Mouse (Mus musculus) lung, postnatal 10 days (tissue): ENCODE data around the gene Lamb3.
"Not testable (repeated sequence)": the region's sequence is repeated elsewhere in the genome, so short reads cannot be mapped to it uniquely, and the experiment has no call there.

Source experiments
- DNase-seq: peaks from one replicate; pipeline ENCODE4 v3.0.0; 2021

Gene Lamb3

DNA sequence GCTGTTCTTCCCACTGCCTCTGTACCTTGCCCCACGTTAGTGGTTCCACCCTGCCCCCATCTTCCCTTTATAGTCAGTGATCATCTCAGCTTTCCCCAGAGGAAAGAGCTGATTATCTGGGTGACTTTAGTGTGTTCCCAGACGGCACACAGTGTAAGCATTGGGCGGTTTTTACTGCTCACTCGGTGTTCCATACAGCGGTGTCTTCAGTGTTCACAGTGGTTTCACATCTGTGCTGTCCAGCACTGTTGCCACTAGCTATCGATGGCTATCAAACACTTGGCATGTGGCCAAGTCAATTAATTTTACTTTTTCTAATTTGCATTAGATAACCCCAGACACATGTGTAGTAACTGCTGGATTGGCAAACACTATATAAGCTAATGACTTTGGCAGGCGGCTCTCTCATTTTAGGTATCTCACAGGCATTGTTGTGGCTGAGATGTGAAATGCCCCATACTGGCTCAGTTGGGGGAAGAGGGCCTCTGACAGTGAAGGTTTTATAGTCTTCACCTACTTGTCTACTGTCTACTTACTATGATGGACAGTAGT lies 76.8 kb downstream of the Lamb3 start:
- no peak for DNase-seq

GRCm38 (mm10) chr1:193285766-193286325 lies 78.3 kb downstream of the Lamb3 start:
- not testable (repeated sequence) for DNase-seq

DNA sequence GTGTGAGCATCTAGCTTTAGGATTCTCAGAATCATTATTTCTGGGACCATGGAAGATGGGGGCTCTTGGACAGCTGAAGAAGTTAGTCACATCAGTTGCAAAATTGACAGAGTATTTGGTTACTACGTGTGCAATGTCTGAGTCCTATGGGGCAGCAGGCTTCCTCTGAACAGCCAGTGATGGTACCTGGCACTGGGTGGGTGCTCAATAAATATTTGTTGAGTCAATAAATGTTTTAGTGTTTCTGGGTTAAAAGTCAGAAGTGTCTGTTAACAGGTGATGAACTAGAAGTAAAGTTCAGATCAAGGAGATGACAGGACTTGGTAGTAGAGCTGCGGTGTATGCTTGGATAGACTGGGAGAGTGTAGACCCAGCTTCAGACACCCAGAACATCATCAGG lies 80.1 kb downstream of the Lamb3 start:
- no peak for DNase-seq

DNA sequence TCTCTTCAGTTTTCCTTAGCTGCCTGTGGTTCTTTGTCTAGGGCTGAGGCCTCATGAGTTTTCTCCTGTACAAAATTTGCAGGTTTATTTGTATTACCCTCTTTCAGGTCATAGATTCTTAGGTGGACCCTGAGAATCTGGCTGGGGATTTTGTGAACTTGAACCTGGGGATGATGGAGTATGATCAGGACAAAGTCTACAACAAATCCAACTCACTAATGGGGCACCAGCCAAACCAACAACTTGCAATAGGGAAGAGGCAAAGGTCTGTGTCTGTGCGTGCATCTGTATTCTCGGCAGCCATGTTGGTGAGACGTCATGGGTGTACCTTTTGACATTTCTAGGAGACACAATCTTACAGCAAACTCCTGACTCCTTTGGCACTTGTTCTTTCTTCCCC lies 81.6 kb downstream of the Lamb3 start:
- DNase-seq = no peak

GRCm38 (mm10) chr1:193289914-193290313 lies 82.4 kb downstream of the Lamb3 start:
- no peak for DNase-seq

GRCm38 (mm10) chr1:193290686-193291085 lies 83.2 kb downstream of the Lamb3 start:
- DNase-seq = no peak

DNA sequence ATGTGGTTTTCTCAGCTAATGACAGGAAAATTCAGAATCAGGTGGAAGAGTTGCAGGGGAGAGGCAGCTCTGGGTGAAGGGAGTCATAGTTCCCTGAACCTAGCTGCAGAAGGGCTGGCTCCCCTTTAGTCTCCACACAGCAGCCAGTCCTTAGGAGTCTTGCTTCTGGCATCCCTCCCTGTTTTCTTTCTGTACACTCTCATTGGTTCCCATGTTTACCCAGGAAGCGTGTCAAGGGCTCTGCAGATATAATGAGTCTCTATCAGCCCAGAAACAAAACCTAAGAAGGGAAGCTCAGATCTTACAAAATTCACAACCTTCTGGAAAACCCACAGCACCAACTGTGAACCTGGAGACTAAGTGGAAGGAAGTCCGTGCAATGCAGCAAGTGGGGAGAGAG lies 85.5 kb downstream of the Lamb3 start:
- no peak for DNase-seq

DNA sequence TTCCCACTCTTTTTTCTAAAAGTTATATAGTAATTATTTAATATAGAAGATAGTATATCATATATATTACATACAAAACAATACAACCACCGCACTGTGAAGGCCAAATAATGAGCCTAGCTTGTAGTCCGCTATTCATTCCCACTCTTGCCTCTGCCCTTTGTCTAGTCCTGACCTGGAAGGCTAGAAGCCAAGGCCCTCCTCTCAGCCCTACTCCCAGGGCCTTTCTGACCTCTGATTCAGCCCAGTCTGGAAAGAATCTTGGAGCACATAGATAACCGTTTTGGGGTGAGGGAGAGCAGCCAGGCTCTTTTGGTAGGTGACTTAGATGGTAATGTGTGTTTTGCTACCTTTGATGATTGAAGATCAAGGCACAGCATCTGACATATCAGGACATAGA lies 86.4 kb downstream of the Lamb3 start:
- no peak for DNase-seq

- DNase-seq = no peak
Measured at GRCm38 (mm10) chr1:193295920-193296319, 88.4 kb downstream of the Lamb3 start.

DNA sequence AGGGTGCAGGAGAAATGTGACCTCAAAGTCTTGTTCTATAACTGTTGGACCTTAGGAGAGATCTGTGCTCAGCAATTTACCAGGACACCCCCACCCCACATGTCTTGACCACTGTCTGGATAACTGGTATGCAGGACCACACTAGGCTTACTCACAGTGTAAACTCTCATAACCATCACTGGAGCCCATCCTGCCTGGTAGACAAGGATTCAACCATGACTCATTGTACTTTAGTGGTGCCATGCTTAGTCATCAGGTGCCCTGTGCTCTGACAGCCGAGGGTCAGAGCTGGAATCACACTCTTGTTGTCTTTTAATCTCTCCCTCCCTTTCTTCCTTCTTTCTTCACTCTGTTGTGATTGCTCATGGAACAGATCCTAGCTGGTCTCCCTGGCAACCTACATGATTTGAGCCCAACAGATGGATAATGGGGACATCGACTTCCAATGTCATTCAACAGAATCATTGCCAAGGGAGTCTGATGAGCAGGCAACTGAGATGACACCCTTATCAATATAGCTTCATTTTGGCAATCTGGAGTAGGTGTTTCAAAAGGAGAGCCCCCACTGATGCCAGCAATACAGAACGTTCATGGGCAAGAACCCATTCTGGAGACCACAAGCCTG lies 90.8 kb downstream of the Lamb3 start:
- DNase-seq = no peak

DNA sequence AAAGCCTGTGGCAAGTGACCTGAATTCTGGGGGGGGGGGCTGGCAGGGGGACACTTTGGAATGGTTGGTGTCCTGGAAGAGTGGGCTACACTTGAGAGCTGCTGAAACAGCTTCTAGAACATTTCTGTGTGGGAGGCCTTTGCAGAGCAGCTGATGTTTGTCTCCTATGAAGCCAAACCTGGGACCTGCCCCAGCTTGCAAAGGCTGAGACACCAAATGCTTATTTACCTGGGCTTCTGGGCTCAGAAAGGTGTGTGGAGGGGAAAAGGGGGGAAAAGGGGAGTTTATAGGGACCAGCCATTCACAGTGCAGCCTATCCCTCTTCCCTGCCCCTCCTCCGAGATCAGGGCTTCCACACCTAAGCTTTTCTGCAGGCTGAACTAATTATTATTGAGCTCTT lies 92.5 kb downstream of the Lamb3 start:
- DNase-seq = no peak

- DNase-seq = peak; percentile 71
Measured at GRCm38 (mm10) chr1:193301216-193302092, 94.0 kb downstream of the Lamb3 start.

- no peak for DNase-seq
Measured at GRCm38 (mm10) chr1:193302093-193302405, 94.5 kb downstream of the Lamb3 start.

- DNase-seq = no peak
Measured at GRCm38 (mm10) chr1:193303096-193303495, 95.6 kb downstream of the Lamb3 start.

GRCm38 (mm10) chr1:193305386-193305785 lies 97.9 kb downstream of the Lamb3 start:
- no peak for DNase-seq

DNA sequence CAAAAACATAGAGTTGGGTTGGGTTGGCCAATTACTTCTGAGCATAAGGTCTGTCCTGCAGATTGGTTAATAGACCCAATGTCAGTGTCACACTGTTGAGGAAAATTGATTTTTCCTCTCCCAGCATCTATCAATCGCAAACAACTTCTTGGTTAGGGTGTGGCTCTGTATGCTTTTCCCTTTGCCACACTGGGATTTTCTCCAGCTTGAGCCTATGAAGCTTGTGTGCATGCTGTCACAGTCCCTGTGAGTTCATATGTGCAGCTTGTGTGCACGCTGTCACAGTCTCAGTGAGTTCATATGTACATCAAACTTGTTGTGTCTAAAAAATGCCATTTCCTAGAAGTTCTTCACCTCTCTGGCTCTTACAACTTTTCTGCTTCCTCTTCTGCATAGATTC lies 99.3 kb downstream of the Lamb3 start:
- DNase-seq = no peak

DNA sequence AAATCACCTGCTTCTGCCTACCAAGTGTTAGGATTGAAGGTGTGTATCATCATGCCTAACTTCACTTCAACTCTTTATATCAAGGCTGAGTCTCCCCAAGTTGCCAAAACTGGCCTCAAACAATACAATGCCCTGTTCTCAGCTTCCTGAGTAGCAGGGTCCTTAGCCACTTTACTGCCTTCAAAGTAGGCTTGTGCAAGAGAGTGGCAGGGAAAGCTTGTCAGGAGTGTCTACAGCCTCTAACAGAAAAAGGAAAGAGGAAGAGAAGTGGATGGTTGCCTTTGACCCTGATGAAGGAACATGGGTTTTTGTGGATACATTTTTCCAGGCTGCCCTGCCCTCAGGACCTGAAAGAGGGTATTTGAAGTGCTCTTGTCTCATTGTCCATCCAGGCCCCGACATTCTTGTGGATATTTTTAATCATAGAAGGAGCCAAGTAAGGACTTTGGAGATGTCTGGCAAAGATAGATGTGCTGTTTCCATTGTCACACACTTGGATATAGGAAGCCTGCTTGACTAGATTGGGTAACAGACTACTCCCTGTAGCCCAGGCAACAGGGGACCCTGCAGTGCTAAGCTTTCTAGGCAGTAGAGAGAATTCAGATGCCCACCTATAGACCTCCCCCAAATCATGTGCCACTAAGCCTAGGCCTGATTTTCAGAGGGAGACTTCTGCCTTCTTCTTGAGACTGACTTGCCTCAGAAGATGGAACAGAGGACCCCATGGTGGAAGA lies 102.5 kb downstream of the Lamb3 start:
- DNase-seq = no peak

- peak; percentile 45 for DNase-seq
Measured at GRCm38 (mm10) chr1:193310519-193311085, 103.1 kb downstream of the Lamb3 start.

DNA sequence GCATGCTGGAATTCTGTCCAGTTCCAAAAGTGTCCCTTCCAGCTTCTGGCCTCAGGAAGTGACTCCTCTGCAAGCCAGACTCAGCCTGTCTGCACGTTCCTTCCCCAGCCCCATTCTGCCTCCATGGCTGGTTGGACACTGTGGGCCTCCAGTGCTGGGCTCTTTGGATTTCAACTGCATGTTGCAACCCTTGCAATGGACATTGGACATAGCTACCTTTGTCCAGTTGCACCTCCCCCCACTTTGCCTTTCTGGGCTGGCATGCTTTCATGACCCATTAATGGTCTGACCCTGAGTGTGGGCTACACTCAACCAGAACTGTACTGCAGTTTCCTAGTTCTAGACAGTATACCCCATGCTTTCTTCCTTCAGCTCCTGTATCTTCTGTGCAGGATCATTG lies 104.1 kb downstream of the Lamb3 start:
- no peak for DNase-seq

DNA sequence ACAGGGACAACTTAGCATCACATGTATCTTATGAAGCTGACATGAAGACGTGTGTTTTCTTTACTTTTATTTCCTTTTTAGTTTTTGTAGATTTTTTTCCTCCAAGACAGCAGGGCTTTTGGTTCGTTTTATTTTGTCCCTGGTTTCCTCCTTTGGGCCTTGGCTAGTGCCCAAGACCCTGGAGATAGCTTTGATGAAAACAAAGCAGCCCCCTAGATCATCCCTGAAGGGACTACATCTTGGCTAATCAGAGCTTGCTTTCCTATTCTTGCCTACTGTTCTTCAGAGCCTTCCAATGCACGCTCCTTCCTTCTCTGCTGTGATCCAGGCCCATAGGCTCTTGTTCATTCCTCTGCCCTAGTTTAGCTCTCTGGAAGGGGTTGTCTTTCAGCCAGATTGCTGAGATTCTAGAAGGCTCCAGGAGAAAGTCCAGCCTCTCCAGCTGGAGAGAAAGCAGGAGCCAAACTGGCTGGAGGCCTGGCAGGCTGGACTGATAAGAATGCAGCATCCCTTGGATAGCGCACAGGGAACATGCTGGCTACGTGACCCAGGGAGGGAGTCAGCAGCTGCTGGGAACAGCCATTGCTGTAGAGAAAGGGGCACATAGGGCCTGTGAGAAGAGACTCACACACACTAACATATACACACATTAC lies 108.3 kb downstream of the Lamb3 start:
- peak; percentile 90 for DNase-seq

- no peak for DNase-seq
Measured at GRCm38 (mm10) chr1:193316358-193316750, 108.9 kb downstream of the Lamb3 start.

DNA sequence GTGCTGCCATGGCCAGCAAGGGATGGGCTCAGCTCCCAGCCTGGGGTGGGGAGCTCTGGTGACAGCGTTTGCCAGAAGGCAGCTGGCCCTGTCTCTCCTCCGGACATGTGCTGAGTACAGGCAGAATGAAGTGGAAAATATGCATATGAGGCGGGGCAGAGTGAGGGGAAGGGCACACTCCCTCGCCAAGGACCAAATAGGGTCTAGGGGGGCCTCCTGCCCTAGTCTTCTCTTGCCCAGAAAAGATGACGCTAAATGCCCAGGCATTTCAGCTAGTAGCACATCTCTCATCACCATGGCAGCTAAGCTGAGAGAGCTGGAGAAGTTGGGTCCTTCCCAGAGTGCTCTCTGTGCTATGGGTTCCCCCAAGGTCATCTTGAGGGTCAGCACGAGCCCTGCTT lies 109.7 kb downstream of the Lamb3 start:
- DNase-seq = peak; percentile 85
